Mouse (Mus musculus): ENCODE results near the gene Olfr771. TPM values are rescaled to one million over a fixed set of nuclear protein-coding genes. Genes with fewer than 3 reads are reported as not detected.
"Not testable (repeated sequence)": the region's sequence is repeated elsewhere in the genome, so short reads cannot be mapped to it uniquely, and the experiment has no call there.

Gene Olfr771
- not detected for total RNA-seq (2021)
- long read RNA-seq = 0 reads

GRCm38 (mm10) chr10:129164651-129165050 lies at the start of gene Olfr771:
Gene Olfr771 (minus strand): TSS chr10:129164751.
- DNase-seq (ENCODE audit: low spot score in 2 of 2) = no peak

GRCm38 (mm10) chr10:129187319-129187718 lies 22.8 kb upstream of the Olfr771 start, which contains the start of gene Olfr773:
Gene Olfr773 (minus strand): TSS chr10:129187419.
- DNase-seq (ENCODE audit: low spot score in 2 of 2) = not testable (repeated sequence)

- DNase-seq (ENCODE audit: low spot score in 2 of 2) = not testable (repeated sequence)
Measured at GRCm38 (mm10) chr10:129177821-129178220, 13.3 kb upstream of the Olfr771 start, which contains the start of gene Olfr772. Gene Olfr772 (minus strand): TSS chr10:129177921.

GRCm38 (mm10) chr10:129138898-129139297 lies 25.7 kb downstream of the Olfr771 start, which contains the start of gene Olfr770:
Gene Olfr770 (minus strand): TSS chr10:129138998.
- DNase-seq (ENCODE audit: low spot score in 2 of 2) = no peak

GRCm38 (mm10) chr10:129117761-129118160 lies 46.8 kb downstream of the Olfr771 start, which contains the start of gene Olfr769:
Gene Olfr769 (minus strand): TSS chr10:129117861.
- no peak for DNase-seq (ENCODE audit: low spot score in 2 of 2)

GRCm38 (mm10) chr10:129115146-129115545 lies 49.4 kb downstream of the Olfr771 start:
- no peak for DNase-seq (ENCODE audit: low spot score in 2 of 2)

Other genes with a start within 250 kb of the Olfr771 start
- 1 to 10 TPM; 7.1 to 8.1 TPM for gene Rdh5, start 241.9 kb downstream of the Olfr771 start, total RNA-seq (2021)
- gene Bloc1s1, start 240.7 kb downstream of the Olfr771 start, total RNA-seq (2021) = 10 to 100 TPM; 94.9 to 98.7 TPM
- 10 to 100 TPM; 29.7 to 30.0 TPM for gene Itga7, start 230.9 kb downstream of the Olfr771 start, total RNA-seq (2021)
- gene Mettl7b, start 203.8 kb downstream of the Olfr771 start, total RNA-seq (2021) = not detected
- not detected for gene Olfr9, start 175.3 kb downstream of the Olfr771 start, total RNA-seq (2021)
- gene Olfr763, start 154.0 kb downstream of the Olfr771 start, total RNA-seq (2021) = not detected
- not detected for gene Olfr764-ps1, start 124.9 kb downstream of the Olfr771 start, total RNA-seq (2021)
- not detected for gene Olfr765, start 114.8 kb downstream of the Olfr771 start, total RNA-seq (2021)
- gene Olfr766-ps1, start 95.8 kb downstream of the Olfr771 start, total RNA-seq (2021) = not detected
- gene Olfr767, start 81.8 kb downstream of the Olfr771 start, total RNA-seq (2021) = not detected
- gene Olfr768, start 65.4 kb downstream of the Olfr771 start, total RNA-seq (2021) = not detected
- gene Olfr769, start 46.9 kb downstream of the Olfr771 start, total RNA-seq (2021) = not detected
- gene Olfr770, start 25.8 kb downstream of the Olfr771 start, total RNA-seq (2021) = not detected
- not detected for gene Olfr772, start 13.2 kb upstream of the Olfr771 start, total RNA-seq (2021)
- not detected for gene Olfr773, start 22.7 kb upstream of the Olfr771 start, total RNA-seq (2021)
- gene Olfr774, start 71.5 kb upstream of the Olfr771 start, total RNA-seq (2021) = not detected
- not detected for gene Olfr775, start 83.7 kb upstream of the Olfr771 start, total RNA-seq (2021)
- gene Olfr776, start 94.4 kb upstream of the Olfr771 start, total RNA-seq (2021) = not detected
- not detected for gene Olfr777, start 106.7 kb upstream of the Olfr771 start, total RNA-seq (2021)
- not detected for gene Olfr780, start 153.4 kb upstream of the Olfr771 start, total RNA-seq (2021)
- not detected for gene Olfr781, start 164.1 kb upstream of the Olfr771 start, total RNA-seq (2021)
- not detected for gene Olfr782, start 184.1 kb upstream of the Olfr771 start, total RNA-seq (2021)
- gene Olfr784, start 219.3 kb upstream of the Olfr771 start, total RNA-seq (2021) = under 1 TPM; 0.10 to 0.22 TPM
- gene Olfr785, start 240.7 kb upstream of the Olfr771 start, total RNA-seq (2021) = not detected

All from layer of hippocampus, adult 18-20 months (tissue).